Mouse (Mus musculus) CH12.LX (cell line): ENCODE measurements at regions not wholly inside any gene's neighbourhood (a gene's known extent, or its start where the extent isn't known, plus 50 kb on each side); places are given as distances from the start of the nearest gene placed in this dataset.

Experiments
- DNase-seq: peaks from one replicate; pipeline ENCODE4 v3.0.0-alpha.2; 2013; ENCODE audit errors: extremely low read depth
- H3K27ac ChIP-seq: 2 replicates; pipeline ENCODE4 v1.5.1; 2012; ENCODE audit warnings: low read depth, mild to moderate bottlenecking, control low read depth, moderate library complexity; ENCODE audit not compliant: insufficient read depth
- H3K27me3 ChIP-seq: replicated peaks from 2 replicates; pipeline ENCODE3; 2012; ENCODE audit warnings: inconsistent platforms
- H3K36me3 ChIP-seq, 2 experiments: replicated peaks in 1 of 2; 2 replicates each; pipeline versions ENCODE3 to v1.6.1; 2012; ENCODE audit warnings: inconsistent platforms in 1 of 2, low read length in 1 of 2, mild to moderate bottlenecking in 1 of 2, mixed read lengths in 1 of 2, moderate library complexity in 1 of 2; ENCODE audit not compliant: control insufficient read depth in 1 of 2, insufficient read depth in 1 of 2
- H3K4me1 ChIP-seq, 2 experiments: 2 replicates each; pipeline ENCODE4 v1.6.1; 2012; ENCODE audit warnings: inconsistent platforms in 1 of 2, moderate library complexity in 1 of 2; ENCODE audit not compliant: insufficient read depth in 2 of 2, control insufficient read depth in 1 of 2
- H3K4me2 ChIP-seq: 2 replicates; pipeline ENCODE4 v1.6.1; 2012; ENCODE audit warnings: low read depth, mild to moderate bottlenecking, control low read depth; ENCODE audit not compliant: poor library complexity, insufficient read depth, severe bottlenecking
- H3K4me3 ChIP-seq, 3 experiments: fragments of 150-350 bp in 1 of 3; sonication (generic) in 1 of 3; replicated peaks in 1 of 3; 2 replicates each; pipeline versions ENCODE3 to v1.5.1; 2011 to 2012; ENCODE audit warnings: low read depth in 2 of 3, low read length in 2 of 3, mild to moderate bottlenecking in 2 of 3, moderate library complexity in 2 of 3, control low read depth in 1 of 3, improper control_type of control experiment in 1 of 3, inconsistent platforms in 1 of 3, mixed read lengths in 1 of 3; ENCODE audit not compliant: poor library complexity in 1 of 3
- H3K79me2 ChIP-seq: replicated peaks from 2 replicates; pipeline ENCODE4 v1.6.1; 2012; ENCODE audit warnings: mild to moderate bottlenecking, moderate library complexity; ENCODE audit not compliant: control insufficient read depth, poor library complexity, insufficient read depth, severe bottlenecking; ENCODE audit errors: extremely low read depth
- H3K9ac ChIP-seq: 2 replicates; pipeline ENCODE4 v1.6.1; 2012; ENCODE audit warnings: low read depth, mild to moderate bottlenecking, control low read depth, moderate library complexity; ENCODE audit not compliant: insufficient read depth
- H3K9me3 ChIP-seq: replicated peaks from 2 replicates; pipeline ENCODE3; 2012; ENCODE audit warnings: low read length, inconsistent platforms, mixed read lengths
- CHD1 ChIP-seq: IDR thresholded peaks from 2 replicates; pipeline ENCODE4 v1.6.1; 2012; ENCODE audit warnings: low read depth, low read length, improper control_type of control experiment, inconsistent platforms
- CHD2 ChIP-seq: IDR thresholded peaks from 2 replicates; pipeline ENCODE4 v1.6.1; 2011; ENCODE audit warnings: low read length, improper control_type of control experiment
- CTCF ChIP-seq, 2 experiments: IDR thresholded peaks in 1 of 2; conservative IDR thresholded peaks in 1 of 2; 2 replicates each; pipeline ENCODE4 v1.5.1; 2011 to 2012; ENCODE audit warnings: low read depth in 2 of 2, low read length in 2 of 2, improper control_type of control experiment in 1 of 2, inconsistent platforms in 1 of 2, mild to moderate bottlenecking in 1 of 2, moderate library complexity in 1 of 2
- E2F4 ChIP-seq: IDR thresholded peaks from 2 replicates; pipeline ENCODE4 v1.6.1; 2011; ENCODE audit warnings: low read depth, low read length, improper control_type of control experiment; ENCODE audit not compliant: insufficient replicate concordance
- ELF1 ChIP-seq: IDR thresholded peaks from 2 replicates; pipeline ENCODE4 v1.6.1; 2014; ENCODE audit warnings: low read depth, mild to moderate bottlenecking, inconsistent platforms, low read length, improper control_type of control experiment
- EP300 ChIP-seq: IDR thresholded peaks from 2 replicates; pipeline ENCODE4 v1.6.1; 2011; ENCODE audit warnings: low read length, improper control_type of control experiment
- IRF4 ChIP-seq: IDR thresholded peaks from 2 replicates; pipeline ENCODE4 v1.6.1; 2014; ENCODE audit warnings: low read depth, mild to moderate bottlenecking, inconsistent platforms, low read length, improper control_type of control experiment
- JUN ChIP-seq: IDR thresholded peaks from 2 replicates; pipeline ENCODE4 v1.6.1; 2011; ENCODE audit warnings: low read depth, mild to moderate bottlenecking, low read length, improper control_type of control experiment, moderate library complexity; ENCODE audit not compliant: insufficient read depth
- KAT2A ChIP-seq: IDR thresholded peaks from 2 replicates; pipeline ENCODE4 v1.6.1; 2012; ENCODE audit warnings: low read length, improper control_type of control experiment, inconsistent platforms; ENCODE audit not compliant: insufficient replicate concordance
- MAFK ChIP-seq: IDR thresholded peaks from 2 replicates; pipeline ENCODE4 v1.6.1; 2011; ENCODE audit warnings: low read length, improper control_type of control experiment; ENCODE audit not compliant: insufficient replicate concordance
- MXI1 ChIP-seq: IDR thresholded peaks from 2 replicates; pipeline ENCODE4 v1.6.1; 2011; ENCODE audit warnings: mild to moderate bottlenecking, low read depth, low read length, improper control_type of control experiment
- MYC ChIP-seq: IDR thresholded peaks from 2 replicates; pipeline ENCODE4 v1.6.1; 2011; ENCODE audit warnings: low read depth, mild to moderate bottlenecking, improper control_type of control experiment, low read length
- POLR2AphosphoS2 ChIP-seq: IDR thresholded peaks from 2 replicates; pipeline ENCODE4 v1.6.1; 2011; ENCODE audit warnings: low read depth, low read length, improper control_type of control experiment
- RAD21 ChIP-seq: IDR thresholded peaks from 2 replicates; pipeline ENCODE4 v1.6.1; 2011; ENCODE audit warnings: low read depth, mild to moderate bottlenecking, low read length, improper control_type of control experiment, moderate library complexity
- RCOR1 ChIP-seq: conservative IDR thresholded peaks from 2 replicates; pipeline ENCODE4 v1.6.1; 2012; ENCODE audit warnings: low read depth, mild to moderate bottlenecking, inconsistent platforms, low read length, improper control_type of control experiment
- SIN3A ChIP-seq: IDR thresholded peaks from 2 replicates; pipeline ENCODE4 v1.6.1; 2012; ENCODE audit warnings: low read length, improper control_type of control experiment, inconsistent platforms
- SMC3 ChIP-seq: IDR thresholded peaks from 2 replicates; pipeline ENCODE4 v1.6.1; 2011; ENCODE audit warnings: low read depth, low read length, improper control_type of control experiment
- TBP ChIP-seq: conservative IDR thresholded peaks from 2 replicates; pipeline ENCODE4 v1.6.1; 2011; ENCODE audit warnings: low read depth, low read length, improper control_type of control experiment
- USF1 ChIP-seq: IDR thresholded peaks from 2 replicates; pipeline ENCODE4 v1.6.1; 2014; ENCODE audit warnings: low read depth, mild to moderate bottlenecking, inconsistent platforms, low read length, improper control_type of control experiment
- USF2 ChIP-seq: conservative IDR thresholded peaks from 2 replicates; pipeline ENCODE4 v1.6.1; 2011; ENCODE audit warnings: low read depth, low read length, improper control_type of control experiment
- ZC3H11A ChIP-seq: IDR thresholded peaks from 2 replicates; pipeline ENCODE4 v1.6.1; 2012; ENCODE audit warnings: low read depth, mild to moderate bottlenecking, inconsistent platforms, low read length, improper control_type of control experiment
- ZKSCAN1 ChIP-seq: IDR thresholded peaks from 2 replicates; pipeline ENCODE4 v1.6.1; 2012; ENCODE audit warnings: low read depth, inconsistent platforms, low read length, improper control_type of control experiment, borderline replicate concordance
- ZMIZ1 ChIP-seq: IDR thresholded peaks from 2 replicates; pipeline ENCODE4 v1.6.1; 2012; ENCODE audit warnings: low read depth, mild to moderate bottlenecking, inconsistent platforms, low read length, improper control_type of control experiment
- ZNF384 ChIP-seq: IDR thresholded peaks from 2 replicates; pipeline ENCODE4 v1.6.1; 2012; ENCODE audit warnings: low read depth, low read length, improper control_type of control experiment, inconsistent platforms
- dilution Hi-C: fragments of 300-500 bp; cut with MboI; formaldehyde crosslinking; loops from 2 replicates; pipeline ENCODE4 v1.14.3; 2020; ENCODE audit warnings: low sequenced_read_pairs; ENCODE audit not compliant: extremely low pct_unique_long_range_greater_than_20kb, extremely low pct_ligation_motif_present
- in situ Hi-C: fragments of 300-500 bp; cut with MboI; formaldehyde crosslinking; loops from 3 replicates; pipeline ENCODE4 v1.14.3; 2019; ENCODE audit warnings: low sequenced_read_pairs, low pct_ligation_motif_present, low pct_unique_long_range_greater_than_20kb, mixed read lengths

GRCm38 (mm10) chr6:102977122-102977521 lies 404.2 kb upstream of the Cntn3 start:
- Histone ChIP-seq H3K27me3 (no peaks in the 10 kb centered on the region), H3K9me3 (peaks cover 22% of the 10 kb centered on the region), H3K4me1 (no peaks in the 10 kb centered on the region), H3K36me3 (no peaks in the 10 kb centered on the region), H3K27ac (no peak overlapping the region), H3K4me2 (no peak overlapping the region), H3K4me3 (no peak overlapping the region), H3K9ac (no peak overlapping the region), H3K79me2 (no peaks in the 10 kb centered on the region)
- dilution Hi-C loops, result no loop called here
- TF ChIP-seq JUN (no peak), KAT2A (no peak), USF2 (no peak)
- no peak for DNase-seq
- in situ Hi-C loops, result no loop called here

GRCm38 (mm10) chr6:103023326-103023725 lies 450.4 kb upstream of the Cntn3 start:
- dilution Hi-C loops, result no loop called here
- in situ Hi-C loops, result no loop called here
- H3K4me3 ChIP-seq, result no peak overlapping the region

GRCm38 (mm10) chr6:103024006-103024405 lies 451.1 kb upstream of the Cntn3 start:
- Histone ChIP-seq H3K4me2 (no peak overlapping the region), H3K9me3 (peaks cover 19% of the 10 kb centered on the region), H3K9ac (no peak overlapping the region), H3K4me3 (no peak overlapping the region), H3K27ac (no peak overlapping the region), H3K27me3 (no peaks in the 10 kb centered on the region), H3K4me1 (no peaks in the 10 kb centered on the region), H3K79me2 (no peaks in the 10 kb centered on the region), H3K36me3 (no peaks in the 10 kb centered on the region)
- no peak for DNase-seq
- dilution Hi-C loops (no loop called here), in situ Hi-C loops (no loop called here)
- TF ChIP-seq EP300 (no peak), CTCF (conservative IDR thresholded peaks at IDR 0.05 in 1 of 2, IDR thresholded peaks at IDR 0.05 in 1 of 2; ENCODE audit: low read depth in 2 of 2, low read length in 2 of 2) (no peak), RCOR1 (no peak), TBP (no peak), SIN3A (no peak), USF1 (no peak)

More at GRCm38 (mm10) chr6:103023326-103023725, 450.4 kb upstream of the Cntn3 start:
- H3K27ac ChIP-seq, result no peak overlapping the region
- no peak overlapping the region for H3K9ac ChIP-seq
- no peaks in the 10 kb centered on the region for H3K4me1 ChIP-seq
- no peaks in the 10 kb centered on the region for H3K36me3 ChIP-seq
- DNase-seq, result no peak
- H3K27me3 ChIP-seq, result no peaks in the 10 kb centered on the region
- no peaks in the 10 kb centered on the region for H3K79me2 ChIP-seq
- H3K9me3 ChIP-seq, result peaks cover 19% of the 10 kb centered on the region
- no peak overlapping the region for H3K4me2 ChIP-seq
- TF ChIP-seq IRF4 (no peak), CHD2 (no peak), POLR2AphosphoS2 (no peak), ZKSCAN1 (no peak), CHD1 (no peak), CTCF (conservative IDR thresholded peaks at IDR 0.05 in 1 of 2, IDR thresholded peaks at IDR 0.05 in 1 of 2; ENCODE audit: low read depth in 2 of 2, low read length in 2 of 2) (no peak), RCOR1 (no peak), RAD21 (no peak), MYC (no peak), MAFK (no peak), JUN (no peak), ZMIZ1 (no peak), E2F4 (no peak), ZC3H11A (no peak), USF2 (no peak), ELF1 (no peak), MXI1 (no peak), ZNF384 (no peak), SMC3 (no peak), EP300 (no peak)
